Mouse (Mus musculus): ENCODE data around the gene Cse1l. TPM values are rescaled to one million over a fixed set of nuclear protein-coding genes. Genes with fewer than 3 reads are reported as not detected.

Cse1l gene
- total RNA-seq, 2 experiments from 2014 or later, result 65.3 to 74.1 TPM

- DNase-seq (ENCODE audit: low spot score in 2 of 2), result no peak
These were observed 58.9 kb downstream of the Cse1l start for GRCm38 (mm10) chr2:166964773-166965172.

GRCm38 (mm10) chr2:166973153-166973552 lies 67.3 kb downstream of the Cse1l start:
- DNase-seq (ENCODE audit: low spot score in 2 of 2), result no peak

GRCm38 (mm10) chr2:166974177-166974872 lies 68.5 kb downstream of the Cse1l start:
- DNase-seq (ENCODE audit: low spot score in 2 of 2), result no peak

GRCm38 (mm10) chr2:166976356-166976755 lies 70.5 kb downstream of the Cse1l start:
- DNase-seq (ENCODE audit: low spot score in 2 of 2), result no peak

- DNase-seq (ENCODE audit: low spot score in 2 of 2), result no peak
These were observed 71.7 kb downstream of the Cse1l start for GRCm38 (mm10) chr2:166977490-166977889.

- DNase-seq (ENCODE audit: low spot score in 2 of 2), result no peak
These were observed 74.3 kb downstream of the Cse1l start for GRCm38 (mm10) chr2:166980161-166980560.

GRCm38 (mm10) chr2:166983351-166983894 lies 77.6 kb downstream of the Cse1l start:
- DNase-seq (ENCODE audit: low spot score in 2 of 2), result no peak

GRCm38 (mm10) chr2:166990861-166991260 lies 85.0 kb downstream of the Cse1l start:
- no peak for DNase-seq (ENCODE audit: low spot score in 2 of 2)

GRCm38 (mm10) chr2:166991945-166992344 lies 86.1 kb downstream of the Cse1l start:
- DNase-seq (ENCODE audit: low spot score in 2 of 2), result no peak

- no peak for DNase-seq (ENCODE audit: low spot score in 2 of 2)
These were observed 89.4 kb downstream of the Cse1l start for GRCm38 (mm10) chr2:166995021-166995795.

Other genes starting within 250 kb of the Cse1l start
- gene Prex1, start 192.2 kb upstream of the Cse1l start, total RNA-seq (2021), result 10 to 100 TPM; 20.9 to 21.2 TPM
- gene Trp53rkb, start 113.5 kb upstream of the Cse1l start, total RNA-seq (2021), result 1 to 10 TPM; 6.4 to 7.2 TPM
- gene Arfgef2, start 100.5 kb upstream of the Cse1l start, total RNA-seq (2021), result 10 to 100 TPM; 45.2 to 46.4 TPM
- 10 to 100 TPM; 76.9 to 79.0 TPM for gene Stau1, start 90.3 kb downstream of the Cse1l start, total RNA-seq (2021)
- gene Ddx27, start 109.2 kb downstream of the Cse1l start, total RNA-seq (2021), result 10 to 100 TPM; 44.3 to 50.5 TPM
- 10 to 100 TPM; 34.1 to 38.3 TPM for gene Znfx1, start 157.0 kb downstream of the Cse1l start, total RNA-seq (2021)

Measured in adrenal gland, postnatal 4 days (tissue).